Mouse (Mus musculus) right cerebral cortex, postnatal 25 days (tissue): ENCODE data around the gene Celf1.

Experiments
- DNase-seq: peaks from one replicate; pipeline ENCODE4 v3.0.0; 2022

Gene Celf1

GRCm38 (mm10) chr2:91065544-91065943 lies 125.4 kb downstream of the Celf1 start:
- DNase-seq: no peak

- DNase-seq: no peak
Measured at GRCm38 (mm10) chr2:91066455-91066854, 126.3 kb downstream of the Celf1 start.

- no peak for DNase-seq
Measured at GRCm38 (mm10) chr2:91068162-91068871, 128.1 kb downstream of the Celf1 start.

GRCm38 (mm10) chr2:91068872-91069165 lies 128.6 kb downstream of the Celf1 start:
- DNase-seq: no peak
